Comparison of ENCODE assay signal across 8 mouse cellular contexts in genomic region chr10:56115636-56116180, GRCm38 (mm10). TPM values are rescaled to one million over a fixed set of nuclear protein-coding genes. Genes with fewer than 3 reads are reported as not detected.
DNase-seq lines count a peak whose midpoint lies in the region; ATAC-seq and TF ChIP-seq lines count a peak whose summit lies in the region.

No protein-coding gene starts in this region.

- H3K4me3 ChIP-seq in heart, embryonic 11.5 days (ENCODE audit: low read depth, low read length) = peak overlapping the region; percentile 59
- H3K4me3 ChIP-seq in ES-Bruce4 (ENCODE audit: low read depth, low read length) = peak overlapping the region; percentile 82
- peak overlapping the region; percentile 71 for H3K4me3 ChIP-seq in heart, embryonic 16.5 days (ENCODE audit: low read length)
- H3K4me3 ChIP-seq in limb, embryonic 10.5 days = peak overlapping the region; percentile 71
- peak overlapping the region; percentile 46 for H3K4me3 ChIP-seq in neural tube, embryonic 11.5 days (ENCODE audit: low read depth, low read length)

- H3K4me2 ChIP-seq in heart, embryonic 11.5 days = peak overlapping the region; percentile 86
- peak overlapping the region; percentile 87 for H3K4me2 ChIP-seq in heart, embryonic 16.5 days (ENCODE audit: low read depth, low read length)
- H3K4me2 ChIP-seq in neural tube, embryonic 11.5 days (ENCODE audit: low read depth) = peak overlapping the region; percentile 68

- peak overlapping the region; percentile 57 for H3K27ac ChIP-seq in heart, embryonic 11.5 days (ENCODE audit: low read depth, low read length)
- H3K27ac ChIP-seq in ES-Bruce4 (ENCODE audit: insufficient read depth, low read length) = no peak overlapping the region
- peak overlapping the region; percentile 46 for H3K27ac ChIP-seq in heart, embryonic 16.5 days (ENCODE audit: low read length)
- peak overlapping the region; percentile 94 for H3K27ac ChIP-seq in limb, embryonic 10.5 days
- H3K27ac ChIP-seq in neural tube, embryonic 11.5 days (ENCODE audit: low read depth, low read length) = peak overlapping the region; percentile 70

- no peaks in the 10 kb centered on the region for H3K27me3 ChIP-seq in heart, embryonic 11.5 days (ENCODE audit: control insufficient read depth, insufficient read depth, low read length)
- no peaks in the 10 kb centered on the region for H3K27me3 ChIP-seq in ES-Bruce4 (ENCODE audit: control insufficient read depth, insufficient read depth, low read length, poor library complexity, severe bottlenecking)
- no peaks in the 10 kb centered on the region for H3K27me3 ChIP-seq in heart, embryonic 16.5 days (ENCODE audit: control insufficient read depth, insufficient read depth, low read length)
- no peaks in the 10 kb centered on the region for H3K27me3 ChIP-seq in limb, embryonic 10.5 days (ENCODE audit: low read depth, poor library complexity, severe bottlenecking)
- H3K27me3 ChIP-seq in neural tube, embryonic 11.5 days (ENCODE audit: control insufficient read depth, insufficient read depth, low read length) = no peaks in the 10 kb centered on the region

- ATAC-seq in heart, embryonic 11.5 days (replicated peaks; ENCODE audit: insufficient number of reproducible peaks, low FRiP score, low TSS enrichment) = peak; percentile 67
- 0 out of 2 replicates have a peak, but pooled peaks have one; percentile 7 for ATAC-seq in common myeloid progenitor, adult 5-6 weeks (replicated peaks; ENCODE audit: low read depth, poor library complexity, severe bottlenecking)
- peak; percentile 47 for ATAC-seq in heart, embryonic 16.5 days (replicated peaks; ENCODE audit: extremely low read depth, insufficient read depth, low FRiP score)
- peak; percentile 84 for ATAC-seq in neural tube, embryonic 11.5 days (ENCODE audit: insufficient read depth, low FRiP score, low TSS enrichment)

- DNase-seq in heart, adult 18-20 months = no peak
- DNase-seq in limb, embryonic 10.5 days (ENCODE audit: low spot score) = no peak
- DNase-seq in neural tube, embryonic 11.5 days (ENCODE audit: low spot score) = peak; percentile 56
- no peak for DNase-seq in c-Kit-positive CD71-positive TER-119-positive erythroid progenitor cells, embryonic 14.5 days (ENCODE audit: low spot score)

- no peaks in the 10 kb centered on the region for H3K9me3 ChIP-seq in heart, embryonic 11.5 days (replicated peaks; ENCODE audit: control insufficient read depth, low read length)
- no peaks in the 10 kb centered on the region for H3K9me3 ChIP-seq in ES-Bruce4 (replicated peaks; ENCODE audit: control insufficient read depth, insufficient read depth, low read length, poor library complexity, severe bottlenecking)
- no peaks in the 10 kb centered on the region for H3K9me3 ChIP-seq in heart, embryonic 16.5 days (replicated peaks; ENCODE audit: control insufficient read depth, low read length)
- no peaks in the 10 kb centered on the region for H3K9me3 ChIP-seq in limb, embryonic 10.5 days (replicated peaks)
- no peaks in the 10 kb centered on the region for H3K9me3 ChIP-seq in neural tube, embryonic 11.5 days (ENCODE audit: control insufficient read depth, low read length)

- TF ChIP-seq POLR2A in ES-Bruce4 (IDR thresholded peaks at IDR 0.05; ENCODE audit: insufficient read depth, low read length) = no peak

- no peak for TF ChIP-seq EP300 in ES-Bruce4 (IDR thresholded peaks at IDR 0.05; ENCODE audit: insufficient read depth, low read depth, low read length)

- WGBS in heart, embryonic 11.5 days (ENCODE audit: insufficient replicate concordance) = 17% methylated on average over 26 of the region's 27 CpGs
- WGBS in heart, embryonic 16.5 days = 22% methylated on average over 27 of the region's 27 CpGs
- WGBS in limb, embryonic 10.5 days = 15% methylated on average over 27 of the region's 27 CpGs
- WGBS in neural tube, embryonic 11.5 days = 9% methylated on average over 27 of the region's 27 CpGs

- peak overlapping the region; percentile 84 for H3K9ac ChIP-seq in heart, embryonic 11.5 days (ENCODE audit: low read depth, low read length)
- peak overlapping the region; percentile 34 for H3K9ac ChIP-seq in ES-Bruce4 (ENCODE audit: low read depth, poor library complexity, severe bottlenecking)
- H3K9ac ChIP-seq in heart, embryonic 16.5 days (ENCODE audit: low read length) = peak overlapping the region; percentile 74
- H3K9ac ChIP-seq in neural tube, embryonic 11.5 days (ENCODE audit: low read length) = peak overlapping the region; percentile 62

- TF ChIP-seq CTCF in ES-Bruce4 (IDR thresholded peaks at IDR 0.05; ENCODE audit: low read depth, low read length) = no peak

- 0 out of 2 replicates have a peak, but pooled peaks cover 2% of the 10 kb centered on the region for H3K4me1 ChIP-seq in heart, embryonic 11.5 days (ENCODE audit: control insufficient read depth, insufficient read depth, low read length)
- no peaks in the 10 kb centered on the region for H3K4me1 ChIP-seq in ES-Bruce4 (ENCODE audit: control insufficient read depth, insufficient read depth, low read length)
- H3K4me1 ChIP-seq in heart, embryonic 16.5 days (ENCODE audit: control insufficient read depth, insufficient read depth, low read length) = peaks cover 4% of the 10 kb centered on the region
- H3K4me1 ChIP-seq in limb, embryonic 10.5 days = peaks cover 10% of the 10 kb centered on the region
- H3K4me1 ChIP-seq in neural tube, embryonic 11.5 days (ENCODE audit: control insufficient read depth, insufficient read depth, low read length) = no peaks in the 10 kb centered on the region

- no peaks in the 10 kb centered on the region for H3K36me3 ChIP-seq in heart, embryonic 11.5 days (ENCODE audit: control insufficient read depth, insufficient read depth, low read length)
- H3K36me3 ChIP-seq in ES-Bruce4 (ENCODE audit: control insufficient read depth, insufficient read depth, low read length, poor library complexity, severe bottlenecking) = no peaks in the 10 kb centered on the region
- no peaks in the 10 kb centered on the region for H3K36me3 ChIP-seq in heart, embryonic 16.5 days (ENCODE audit: control insufficient read depth, insufficient read depth)
- no peaks in the 10 kb centered on the region for H3K36me3 ChIP-seq in limb, embryonic 10.5 days
- no peaks in the 10 kb centered on the region for H3K36me3 ChIP-seq in neural tube, embryonic 11.5 days (ENCODE audit: control insufficient read depth, insufficient read depth, low read length)

RNA-seq across cellular contexts. Expression of gene Msl3l2, which starts 9.0 kb away (rescaled TPM):
- 5.0 and 5.9 TPM in 2 replicates for polyA plus RNA-seq in heart, embryonic 11.5 days (2014; fragmentation: Nextera tagmentation; extraction: Ambion mirVana)
- 1 to 10 TPM; 1.8 to 2.3 TPM for total RNA-seq in heart, adult 18-20 months (2021)
- polyA plus RNA-seq in ES-Bruce4 (2011; ENCODE audit: insufficient read depth, insufficient read length, low read depth, missing spikeins) = 2.0 and 2.4 TPM in 2 replicates
- 9.7 and 14.1 TPM in 2 replicates for total RNA-seq in common myeloid progenitor, adult 5-6 weeks (2017)
- polyA plus RNA-seq in heart, embryonic 16.5 days (2015; fragmentation: Nextera tagmentation; extraction: Ambion mirVana) = 4.8 and 4.9 TPM in 2 replicates
- 7.1 and 7.8 TPM in 2 replicates for polyA plus RNA-seq in limb, embryonic 10.5 days (2016; fragmentation: Nextera tagmentation; extraction: Ambion mirVana)
- polyA plus RNA-seq in neural tube, embryonic 11.5 days (2014; fragmentation: Nextera tagmentation; extraction: Ambion mirVana) = 7.7 and 10.0 TPM in 2 replicates

Comparison
In these comparisons a context has a peak if more than half of its experiments do, and no peak if none do; other contexts are left out.
1. ATAC-seq: peak in every context shown above with its lines; median percentile 84 in neural tube, embryonic 11.5 days; 67 in heart, embryonic 11.5 days; 47 in heart, embryonic 16.5 days; 7 in common myeloid progenitor, adult 5-6 weeks.
2. H3K9ac ChIP-seq: peak in every context shown above with its lines; median percentile 84 in heart, embryonic 11.5 days; 74 in heart, embryonic 16.5 days; 62 in neural tube, embryonic 11.5 days; 34 in ES-Bruce4.